Mouse (Mus musculus) limb, embryonic 12.5 days (tissue): ENCODE measurements around the gene Hsf2. TPM values are rescaled to one million over a fixed set of nuclear protein-coding genes. Genes with fewer than 3 reads are reported as not detected.
"Not testable (repeated sequence)": the region's sequence is repeated elsewhere in the genome, so short reads cannot be mapped to it uniquely, and the experiment has no call there.

ENCODE experiments used
- ATAC-seq: fragments of 200-750 bp; cut with Nextera tagmentation; 2 replicates; pipeline ENCODE4 v1.8.0; 2017; ENCODE audit warnings: low read depth, moderate TSS enrichment; ENCODE audit not compliant: insufficient number of reproducible peaks, insufficient read depth, low FRiP score, low TSS enrichment
- H3K27ac ChIP-seq: fragments of 300-500 bp; sonication (generic); 2 replicates; pipeline ENCODE4 v1.5.1; 2016; ENCODE audit warnings: mild to moderate bottlenecking, moderate library complexity
- H3K27me3 ChIP-seq: fragments of 300-500 bp; sonication (generic); 2 replicates; pipeline ENCODE4 v1.6.1; 2016; ENCODE audit warnings: mild to moderate bottlenecking, moderate library complexity
- H3K36me3 ChIP-seq: fragments of 300-500 bp; sonication (generic); 2 replicates; pipeline ENCODE4 v1.6.1; 2016; ENCODE audit warnings: mild to moderate bottlenecking, moderate library complexity
- H3K4me1 ChIP-seq: fragments of 300-500 bp; sonication (generic); replicated peaks from 2 replicates; pipeline ENCODE4 v1.6.1; 2016
- H3K4me2 ChIP-seq: fragments of 300-500 bp; sonication (generic); 2 replicates; pipeline ENCODE4 v1.6.1; 2016; ENCODE audit warnings: mild to moderate bottlenecking, moderate library complexity
- H3K4me3 ChIP-seq: fragments of 300-500 bp; sonication (generic); replicated peaks from 2 replicates; pipeline ENCODE4 v1.5.1; 2016; ENCODE audit warnings: mild to moderate bottlenecking
- H3K9ac ChIP-seq: fragments of 300-500 bp; sonication (generic); replicated peaks from 2 replicates; pipeline ENCODE4 v1.6.1; 2016; ENCODE audit warnings: mild to moderate bottlenecking, moderate library complexity
- H3K9me3 ChIP-seq: fragments of 300-500 bp; sonication (generic); 2 replicates; pipeline ENCODE4 v1.6.1; 2016; ENCODE audit warnings: mild to moderate bottlenecking, moderate library complexity
- WGBS: fragments of 180-500 bp; shearing (Covaris S2); methylation state at CpG from one replicate; pipeline ENCODE4 v1.1.7; 2016; 5-methylcytosine and 5-hydroxymethylcytosine counted together
- polyA plus RNA-seq: library from polyadenylated mRNA; unstranded; fragments of >200 nt; fragmentation: Nextera tagmentation; extraction: Ambion mirVana; gene quantifications from 2 replicates; pipeline ENCODE4 v1.2.1, GENCODE M21; 2016

Gene Hsf2
- polyA plus RNA-seq = 47.2 and 51.2 TPM in 2 replicates

- H3K36me3 ChIP-seq = no peaks in the 10 kb centered on the region
- ATAC-seq = peak; percentile 99
- peaks cover 11% of the 10 kb centered on the region; the same call in 1 of the 2 replicates for H3K4me1 ChIP-seq
- H3K27ac ChIP-seq = peak within 1 kb of the TSS; percentile 99
- no peaks in the 10 kb centered on the region for H3K9me3 ChIP-seq
- peak within 1 kb of the TSS; percentile 61 for H3K4me2 ChIP-seq
- peak within 1 kb of the TSS; percentile 89 for H3K4me3 ChIP-seq
- no peaks in the 10 kb centered on the region for H3K27me3 ChIP-seq
- peak within 1 kb of the TSS; percentile 97 for H3K9ac ChIP-seq
- WGBS = 1% methylated on average over 42 of the region's 52 CpGs
Observed at GRCm38 (mm10) chr10:57485908-57486541, at the start of gene Hsf2. TSS of gene Hsf2 (plus strand) at chr10:57486385.

GRCm38 (mm10) chr10:57437898-57438297, 48.3 kb upstream of the Hsf2 start:
- Histone ChIP-seq H3K9ac (no peak overlapping the region), H3K4me1 (no peaks in the 10 kb centered on the region), H3K27ac (no peak overlapping the region), H3K4me2 (no peak overlapping the region), H3K27me3 (no peaks in the 10 kb centered on the region), H3K4me3 (no peak overlapping the region), H3K9me3 (0 out of 2 replicates have a peak, but pooled peaks cover 3% of the 10 kb centered on the region), H3K36me3 (no peaks in the 10 kb centered on the region)
- WGBS = 80% methylated on average over 2 of the region's 2 CpGs
- 0 out of 2 replicates have a peak, but pooled peaks have one; percentile 22 for ATAC-seq

DNA sequence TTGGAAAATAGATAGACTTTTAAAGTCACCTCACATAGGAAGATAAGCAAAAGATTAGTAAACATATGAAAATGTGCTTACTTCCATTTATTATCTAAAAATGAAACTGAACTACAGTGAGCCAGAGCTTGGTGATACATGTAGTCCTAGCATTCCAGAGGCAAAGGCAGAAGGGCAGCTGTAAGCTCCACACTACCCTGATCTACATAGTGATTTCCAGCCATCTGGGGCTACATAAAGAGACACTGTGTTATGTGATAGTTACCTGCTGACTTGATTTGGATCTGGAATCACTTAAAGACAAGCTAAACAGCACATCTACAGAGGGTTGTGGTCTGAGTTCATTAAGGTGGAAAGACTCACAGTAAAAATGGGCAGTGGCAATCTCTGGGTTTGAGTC, 45.1 kb upstream of the Hsf2 start:
- H3K27me3 ChIP-seq = no peaks in the 10 kb centered on the region
- no peak overlapping the region for H3K27ac ChIP-seq
- ATAC-seq = no peak
- no peaks in the 10 kb centered on the region for H3K4me1 ChIP-seq
- no peak overlapping the region for H3K4me3 ChIP-seq
- no peak overlapping the region for H3K4me2 ChIP-seq
- no peaks in the 10 kb centered on the region for H3K36me3 ChIP-seq
- 0 out of 2 replicates have a peak, but pooled peaks cover 3% of the 10 kb centered on the region for H3K9me3 ChIP-seq
- H3K9ac ChIP-seq = no peak overlapping the region

DNA sequence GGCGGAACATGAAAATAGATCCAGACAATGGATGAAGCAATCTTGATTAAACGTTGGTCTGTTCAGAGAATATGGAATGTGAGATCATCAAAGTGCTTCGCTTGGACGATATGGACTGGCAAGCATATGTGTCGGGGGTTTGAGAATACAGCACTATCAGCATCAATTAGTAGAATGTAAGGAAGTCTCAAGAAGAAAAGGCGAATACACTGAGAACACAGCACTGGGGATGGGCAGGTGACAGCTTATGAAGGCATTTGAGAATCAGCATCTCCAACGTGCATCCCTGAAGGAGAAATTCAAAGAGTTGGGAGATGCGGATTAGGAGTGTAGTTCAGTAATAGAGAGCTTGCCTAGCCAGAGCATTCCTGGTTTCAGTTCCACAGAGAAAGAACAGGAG, 41.8 kb upstream of the Hsf2 start:
- Histone ChIP-seq H3K4me1 (no peaks in the 10 kb centered on the region), H3K27me3 (no peaks in the 10 kb centered on the region), H3K4me3 (no peak overlapping the region), H3K9me3 (0 out of 2 replicates have a peak, but pooled peaks cover 3% of the 10 kb centered on the region), H3K27ac (no peak overlapping the region), H3K36me3 (no peaks in the 10 kb centered on the region), H3K9ac (no peak overlapping the region), H3K4me2 (no peak overlapping the region)
- 73% methylated on average over 8 of the region's 8 CpGs for WGBS
- no peak for ATAC-seq

DNA sequence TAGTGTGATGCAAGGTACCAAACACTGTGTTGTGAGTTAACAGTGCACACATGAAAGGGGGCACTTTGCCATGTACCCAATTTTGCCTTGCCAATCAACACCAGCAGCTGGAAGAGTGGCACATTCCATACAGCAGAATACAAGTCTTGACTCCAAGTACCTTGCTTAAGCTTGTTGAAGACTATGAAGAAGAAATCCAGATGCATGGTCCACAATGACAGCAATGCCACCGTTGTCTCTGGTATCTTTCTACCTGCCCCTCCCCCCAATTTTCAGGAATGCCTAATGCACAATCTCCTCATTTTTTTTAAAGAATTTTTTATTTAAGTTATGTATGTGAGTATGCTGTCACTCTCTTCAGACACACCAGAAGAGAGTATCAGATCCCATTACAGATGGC, 40.5 kb upstream of the Hsf2 start:
- H3K36me3 ChIP-seq = no peaks in the 10 kb centered on the region
- H3K9ac ChIP-seq = no peak overlapping the region
- no peak overlapping the region for H3K4me3 ChIP-seq
- 83% methylated on average over 1 of the region's 1 CpGs for WGBS
- no peaks in the 10 kb centered on the region for H3K27me3 ChIP-seq
- no peak for ATAC-seq
- H3K27ac ChIP-seq = no peak overlapping the region
- H3K9me3 ChIP-seq = 0 out of 2 replicates have a peak, but pooled peaks cover 3% of the 10 kb centered on the region
- no peaks in the 10 kb centered on the region for H3K4me1 ChIP-seq
- H3K4me2 ChIP-seq = no peak overlapping the region

DNA sequence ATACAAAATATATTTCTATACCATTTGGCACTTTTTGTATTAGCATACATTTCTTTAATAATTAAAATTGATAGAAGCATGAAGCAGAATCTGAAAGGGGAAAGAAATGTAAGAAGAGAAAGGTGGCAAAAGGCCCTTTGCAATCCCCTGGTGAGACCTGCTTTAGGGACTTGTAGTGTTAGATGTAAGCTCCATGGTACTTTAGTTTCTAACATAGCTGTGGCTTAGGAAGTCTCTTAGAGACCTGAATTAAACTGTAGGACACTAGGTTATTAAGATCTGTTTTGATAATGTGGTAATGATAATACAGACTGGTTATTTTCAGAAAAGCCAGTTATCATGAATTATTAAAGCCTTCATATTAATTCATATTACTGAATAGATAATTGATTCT, 38.5 kb upstream of the Hsf2 start:
- Histone ChIP-seq H3K27me3 (no peaks in the 10 kb centered on the region), H3K4me2 (no peak overlapping the region), H3K4me3 (no peak overlapping the region), H3K9ac (no peak overlapping the region), H3K9me3 (no peaks in the 10 kb centered on the region), H3K27ac (no peak overlapping the region), H3K36me3 (no peaks in the 10 kb centered on the region), H3K4me1 (no peaks in the 10 kb centered on the region)
- ATAC-seq = no peak

- H3K4me2 ChIP-seq = peak overlapping the region; percentile 39
- H3K27ac ChIP-seq = no peak overlapping the region
- ATAC-seq = no peak
- no peak overlapping the region for H3K9ac ChIP-seq
- no peaks in the 10 kb centered on the region for H3K9me3 ChIP-seq
- H3K27me3 ChIP-seq = no peaks in the 10 kb centered on the region
- WGBS = 5% methylated on average over 19 of the region's 19 CpGs
- no peaks in the 10 kb centered on the region for H3K4me1 ChIP-seq
- H3K4me3 ChIP-seq = peak overlapping the region; percentile 20; the same call in 1 of the 2 replicates
- no peaks in the 10 kb centered on the region for H3K36me3 ChIP-seq
Observed at GRCm38 (mm10) chr10:57448051-57448716, 38.0 kb upstream of the Hsf2 start.

- ATAC-seq, H3K4me1 ChIP-seq, H3K27me3 ChIP-seq, H3K36me3 ChIP-seq, H3K27ac ChIP-seq, H3K4me3 ChIP-seq, H3K9ac ChIP-seq, H3K9me3 ChIP-seq, H3K4me2 ChIP-seq: not testable (repeated sequence)
- WGBS = 32% methylated on average over 10 of the region's 10 CpGs
Observed at GRCm38 (mm10) chr10:57463298-57463697, 22.9 kb upstream of the Hsf2 start.

DNA sequence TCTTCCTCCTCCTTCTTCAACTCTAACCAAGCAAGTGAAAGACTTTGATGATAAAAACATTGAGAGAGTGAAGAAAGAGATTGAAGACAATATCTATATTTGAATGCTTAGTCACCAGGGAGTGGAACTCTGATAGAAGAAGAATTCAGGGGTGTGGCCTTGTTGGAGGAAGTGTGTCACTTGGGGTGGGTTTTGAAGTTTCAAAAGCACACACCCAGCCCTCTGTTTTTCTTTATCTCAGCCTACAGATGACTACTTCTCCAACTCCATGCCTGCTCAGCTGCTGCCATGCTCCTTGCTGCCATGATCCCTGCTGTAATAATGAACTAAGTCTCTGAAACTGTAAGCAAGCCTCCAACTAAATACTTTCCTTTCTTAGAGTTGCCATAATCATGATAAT, 20.4 kb upstream of the Hsf2 start:
- no peaks in the 10 kb centered on the region for H3K4me1 ChIP-seq
- H3K9ac ChIP-seq = no peak overlapping the region
- H3K4me2 ChIP-seq = no peak overlapping the region
- H3K4me3 ChIP-seq = no peak overlapping the region
- no peaks in the 10 kb centered on the region for H3K36me3 ChIP-seq
- no peak overlapping the region for H3K27ac ChIP-seq
- H3K9me3 ChIP-seq = no peaks in the 10 kb centered on the region
- no peak for ATAC-seq
- no peaks in the 10 kb centered on the region for H3K27me3 ChIP-seq

- WGBS = 81% methylated on average over 9 of the region's 9 CpGs
- Histone ChIP-seq H3K36me3 (no peaks in the 10 kb centered on the region), H3K27ac (no peak overlapping the region), H3K27me3 (no peaks in the 10 kb centered on the region), H3K4me3 (no peak overlapping the region), H3K4me2 (no peak overlapping the region), H3K9ac (no peak overlapping the region), H3K4me1 (no peaks in the 10 kb centered on the region), H3K9me3 (no peaks in the 10 kb centered on the region)
- no peak for ATAC-seq
Observed at GRCm38 (mm10) chr10:57477121-57477843, 8.9 kb upstream of the Hsf2 start.

DNA sequence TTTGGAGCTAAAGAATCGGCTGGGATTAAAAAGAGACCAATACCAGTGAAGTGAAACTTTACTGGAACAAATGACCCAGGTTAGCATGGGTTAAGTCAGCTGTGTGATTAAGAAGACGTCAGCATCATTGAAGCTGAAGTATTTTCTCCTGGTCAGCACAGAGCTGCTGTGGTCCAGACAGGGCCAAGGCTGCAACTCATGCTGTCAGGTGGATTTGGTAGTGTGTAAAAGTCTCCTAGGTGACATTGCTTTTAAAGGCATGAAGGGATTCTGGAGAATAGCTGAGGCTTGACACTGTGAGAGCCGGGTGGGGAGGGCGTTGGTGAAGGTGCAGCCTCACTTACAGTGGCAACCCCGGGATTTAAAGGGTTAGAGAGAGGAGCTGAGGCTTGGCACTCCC, 4.5 kb upstream of the Hsf2 start:
- Histone ChIP-seq H3K4me2 (no peak overlapping the region), H3K4me3 (no peak overlapping the region), H3K9me3 (no peaks in the 10 kb centered on the region), H3K36me3 (no peaks in the 10 kb centered on the region), H3K27ac (no peak overlapping the region), H3K9ac (no peak overlapping the region), H3K4me1 (no peaks in the 10 kb centered on the region), H3K27me3 (no peaks in the 10 kb centered on the region)
- 51% methylated on average over 5 of the region's 5 CpGs for WGBS
- ATAC-seq = no peak
